Mouse (Mus musculus) heart, adult 2 months (tissue): ENCODE results near the gene Zfyve19. TPM values are rescaled to one million over a fixed set of nuclear protein-coding genes. Genes with fewer than 3 reads are reported as not detected.

Source experiments
- DNase-seq, 2 experiments: peaks; one replicate each; pipeline ENCODE4 v3.0.0; 2021
- H3K27ac ChIP-seq: fragments of 200-600 bp; 2 replicates; pipeline ENCODE4 v1.8.1; 2022
- H3K27me3 ChIP-seq: fragments of 200-500 bp; 2 replicates; pipeline ENCODE4 v1.6.1; 2012; ENCODE audit warnings: mild to moderate bottlenecking, low read length, inconsistent platforms, mixed read lengths; ENCODE audit not compliant: control insufficient read depth, insufficient read depth
- H3K36me3 ChIP-seq: fragments of 200-500 bp; 2 replicates; pipeline ENCODE4 v1.6.1; 2012; ENCODE audit warnings: low read length, inconsistent platforms; ENCODE audit not compliant: control insufficient read depth, insufficient read depth
- H3K4me1 ChIP-seq: fragments of 200-500 bp; 2 replicates; pipeline ENCODE4 v1.6.1; 2011; ENCODE audit warnings: low read length; ENCODE audit not compliant: control insufficient read depth, insufficient read depth
- H3K4me3 ChIP-seq: fragments of 200-600 bp; 2 replicates; pipeline ENCODE4 v1.8.1; 2022
- H3K79me2 ChIP-seq: fragments of 200-500 bp; replicated peaks from 2 replicates; pipeline ENCODE4 v1.6.1; 2012; ENCODE audit warnings: mild to moderate bottlenecking, inconsistent platforms, low read length, moderate library complexity, mixed read lengths; ENCODE audit not compliant: control insufficient read depth, insufficient read depth
- H3K9ac ChIP-seq: fragments of 200-500 bp; 2 replicates; pipeline ENCODE4 v1.6.1; 2012; ENCODE audit warnings: low read depth, mild to moderate bottlenecking, control low read depth, inconsistent platforms, low read length, mixed read lengths
- CTCF ChIP-seq: fragments of 200-600 bp; IDR thresholded peaks from 2 replicates; pipeline ENCODE4 v1.8.1; 2022; ENCODE audit warnings: antibody characterized with exemption, mild to moderate bottlenecking, moderate library complexity
- EP300 ChIP-seq: fragments of 200-500 bp; IDR thresholded peaks from 2 replicates; pipeline ENCODE4 v1.6.1; 2011; ENCODE audit warnings: low read depth, low read length, control low read depth; ENCODE audit not compliant: insufficient read depth
- POLR2A ChIP-seq: fragments of 200-500 bp; IDR thresholded peaks from 2 replicates; pipeline ENCODE4 v1.6.1; 2011; ENCODE audit warnings: mild to moderate bottlenecking, low read depth, low read length, control low read depth; ENCODE audit not compliant: insufficient read depth
- WGBS: fragments of 180-500 bp; shearing (Covaris S2); methylation state at CpG from one replicate; pipeline ENCODE4 v1.1.7; 2018; 5-methylcytosine and 5-hydroxymethylcytosine counted together
- intact Hi-C: fragments of 180-260 bp; cut with DNase I; formaldehyde crosslinking; loops from one replicate; pipeline ENCODE4 v1.15.1; 2025
- polyA plus RNA-seq: library from polyadenylated mRNA; depleted of rRNA; stranded (reverse); fragments of >200 nt; gene quantifications from 2 replicates; pipeline ENCODE4 v1.2.3, GENCODE M21; 2012
- total RNA-seq, 2 experiments: library from RNA; stranded (reverse); gene quantifications; 2 replicates each; pipeline ENCODE4 v1.2.3; 2021

Gene Zfyve19
- total and polyA plus RNA-seq, 3 experiments: 8.5 to 17.1 (median 11.6) TPM

GRCm38 (mm10) chr2:119182914-119183313 lies 25.5 kb upstream of the Zfyve19 start:
- no peak overlapping the region for H3K27ac ChIP-seq
- intact Hi-C loops: loop anchor here (10.0 kb wide), 1 partner anchor 418 kb away; the partner anchor contains the start of gene Ccdc9b
- no peaks in the 10 kb centered on the region for H3K79me2 ChIP-seq
- DNase-seq: no peak
- H3K36me3 ChIP-seq: no peaks in the 10 kb centered on the region
- TF ChIP-seq EP300: no peak
- H3K4me1 ChIP-seq: no peaks in the 10 kb centered on the region
- H3K27me3 ChIP-seq: no peaks in the 10 kb centered on the region
- WGBS: 93% methylated on average over 7 of the region's 7 CpGs
- H3K4me3 ChIP-seq: no peak overlapping the region
- H3K9ac ChIP-seq: no peak overlapping the region

- intact Hi-C loops: loop anchor here (2.0 to 10.0 kb wide), 5 partner anchors 22 to 424 kb away; partner anchors contain the start of genes Ccdc9b, Gchfr and Rad51
- peak; percentile 67; the same call in 1 of the 2 replicates for TF ChIP-seq EP300
- no peak for TF ChIP-seq POLR2A
- peak; percentile 66 for TF ChIP-seq CTCF
- H3K4me1 ChIP-seq: peaks cover 1% of the 10 kb centered on the region; the same call in 1 of the 2 replicates
- no peak overlapping the region for H3K27ac ChIP-seq
- no peaks in the 10 kb centered on the region for H3K36me3 ChIP-seq
- WGBS: 3% methylated on average over 15 of the region's 15 CpGs
- H3K79me2 ChIP-seq: no peaks in the 10 kb centered on the region
- peak; percentile 85 to 92 for DNase-seq
- H3K27me3 ChIP-seq: no peaks in the 10 kb centered on the region
- peak overlapping the region; percentile 26; the same call in 1 of the 2 replicates for H3K4me3 ChIP-seq
- no peak overlapping the region for H3K9ac ChIP-seq
These were observed 19.2 kb upstream of the Zfyve19 start for GRCm38 (mm10) chr2:119189029-119189710.

- Histone ChIP-seq H3K4me3 (no peak overlapping the region), H3K79me2 (no peaks in the 10 kb centered on the region), H3K4me1 (peaks cover 1% of the 10 kb centered on the region; the same call in 1 of the 2 replicates), H3K27me3 (no peaks in the 10 kb centered on the region), H3K27ac (no peak overlapping the region), H3K9ac (no peak overlapping the region), H3K36me3 (no peaks in the 10 kb centered on the region)
- intact Hi-C loops: no loop called here
- DNase-seq: no peak
- TF ChIP-seq POLR2A: no peak
- no peak for TF ChIP-seq CTCF
- TF ChIP-seq EP300: no peak
- 72% methylated on average over 5 of the region's 5 CpGs for WGBS
These were observed 17.4 kb upstream of the Zfyve19 start for GRCm38 (mm10) chr2:119190969-119191368.

GRCm38 (mm10) chr2:119194140-119194539 lies 14.3 kb upstream of the Zfyve19 start:
- H3K9ac ChIP-seq: no peak overlapping the region
- intact Hi-C loops: no loop called here
- peaks cover 4% of the 10 kb centered on the region for H3K4me1 ChIP-seq
- H3K27ac ChIP-seq: peak overlapping the region; percentile 47
- no peaks in the 10 kb centered on the region for H3K79me2 ChIP-seq
- H3K27me3 ChIP-seq: no peaks in the 10 kb centered on the region
- WGBS: 64% methylated on average over 5 of the region's 5 CpGs
- H3K4me3 ChIP-seq: no peak overlapping the region
- H3K36me3 ChIP-seq: no peaks in the 10 kb centered on the region
- DNase-seq: peak in 1 of 2 experiments; percentile 35
- TF ChIP-seq POLR2A (no peak), EP300 (no peak), CTCF (no peak)

GRCm38 (mm10) chr2:119196316-119197108 lies 11.9 kb upstream of the Zfyve19 start:
- 80% methylated on average over 4 of the region's 4 CpGs for WGBS
- intact Hi-C loops: no loop called here

More at GRCm38 (mm10) chr2:119196316-119197108, 11.9 kb upstream of the Zfyve19 start:
- TF ChIP-seq CTCF: no peak
- TF ChIP-seq EP300: no peak
- TF ChIP-seq POLR2A: no peak
- Histone ChIP-seq H3K9ac (no peak overlapping the region), H3K4me1 (peaks cover 4% of the 10 kb centered on the region), H3K36me3 (no peaks in the 10 kb centered on the region), H3K27me3 (no peaks in the 10 kb centered on the region), H3K79me2 (no peaks in the 10 kb centered on the region; the same call in 1 of the 2 replicates), H3K27ac (no peak overlapping the region), H3K4me3 (no peak overlapping the region)
- DNase-seq: no peak
